Mouse (Mus musculus) R1 (cell line): ENCODE results near the gene Pamr1.

Source experiments
- DNase-seq: peaks from one replicate; pipeline ENCODE4 v3.0.0-alpha.2; 2018; ENCODE audit warnings: low read depth, low spot score

Pamr1 gene

GRCm38 (mm10) chr2:102659521-102659830 lies 109.7 kb downstream of the Pamr1 start:
- DNase-seq, result peak; percentile 33

- no peak for DNase-seq
These were observed 111.2 kb downstream of the Pamr1 start for GRCm38 (mm10) chr2:102661052-102661451.

- no peak for DNase-seq
These were observed 113.1 kb downstream of the Pamr1 start for GRCm38 (mm10) chr2:102662911-102663310.

GRCm38 (mm10) chr2:102663339-102663738 lies 113.5 kb downstream of the Pamr1 start:
- no peak for DNase-seq

GRCm38 (mm10) chr2:102663865-102664264 lies 114.1 kb downstream of the Pamr1 start:
- DNase-seq, result no peak

- no peak for DNase-seq
These were observed 118.2 kb downstream of the Pamr1 start for GRCm38 (mm10) chr2:102667981-102668380.

GRCm38 (mm10) chr2:102669580-102669979 lies 119.8 kb downstream of the Pamr1 start:
- no peak for DNase-seq

GRCm38 (mm10) chr2:102674582-102674981 lies 124.8 kb downstream of the Pamr1 start:
- no peak for DNase-seq

- DNase-seq, result peak; percentile 38
These were observed 125.5 kb downstream of the Pamr1 start for GRCm38 (mm10) chr2:102675275-102675674.

- DNase-seq, result no peak
These were observed 127.0 kb downstream of the Pamr1 start for GRCm38 (mm10) chr2:102676716-102677312.

- DNase-seq, result no peak
These were observed 127.6 kb downstream of the Pamr1 start for GRCm38 (mm10) chr2:102677400-102677799.

- DNase-seq, result no peak
These were observed 131.5 kb downstream of the Pamr1 start for GRCm38 (mm10) chr2:102681351-102681750.

GRCm38 (mm10) chr2:102682168-102682567 lies 132.4 kb downstream of the Pamr1 start:
- peak; percentile 10 for DNase-seq

- DNase-seq, result peak; percentile 6
These were observed 135.7 kb downstream of the Pamr1 start for GRCm38 (mm10) chr2:102685371-102686107.

- DNase-seq, result no peak
These were observed 136.3 kb downstream of the Pamr1 start for GRCm38 (mm10) chr2:102686108-102686450.
